Mouse (Mus musculus): ENCODE data around the gene Hibadh. TPM values are rescaled to one million over a fixed set of nuclear protein-coding genes. Genes with fewer than 3 reads are reported as not detected.
"Not testable (repeated sequence)": the region's sequence is repeated elsewhere in the genome, so short reads cannot be mapped to it uniquely, and the experiment has no call there.

Gene Hibadh
- total and polyA plus RNA-seq, 2 experiments = 225 to 308 TPM

DNA sequence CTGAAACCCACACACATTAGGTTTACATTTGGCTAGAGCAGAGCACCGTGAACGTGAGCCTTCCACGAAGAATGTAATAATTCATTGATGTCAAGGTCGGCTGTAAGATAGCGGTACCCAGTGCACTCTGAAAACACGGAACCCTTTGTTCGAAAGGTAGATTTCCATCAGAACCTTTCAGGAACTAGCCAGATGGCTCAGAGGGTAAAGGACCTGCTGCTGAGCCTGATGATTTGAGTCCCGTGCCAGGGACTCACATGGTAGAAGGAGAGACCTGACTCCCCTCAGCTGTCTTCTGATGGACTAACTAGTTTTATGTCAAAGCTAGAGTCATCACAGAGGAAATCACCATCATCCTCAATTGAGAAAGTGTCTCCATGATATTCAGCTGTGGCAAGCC is 31.6 kb upstream of the Hibadh start:
- WGBS = 74% methylated on average over 8 of the region's 8 CpGs
- no peaks in the 10 kb centered on the region for H3K79me2 ChIP-seq (ENCODE audit: control insufficient read depth, insufficient read depth, low read length)
- no peak overlapping the region for H3K9ac ChIP-seq (ENCODE audit: low read depth, low read length)
- TF ChIP-seq POLR2A (IDR thresholded peaks at IDR 0.05; ENCODE audit: extremely low read depth, insufficient read depth, low read length) (no peak), CTCF (IDR thresholded peaks at IDR 0.05; ENCODE audit: low read depth, low read length) (no peak)
- H3K4me1 ChIP-seq (ENCODE audit: control insufficient read depth, insufficient read depth, low read length) = peaks cover 5% of the 10 kb centered on the region; the same call in 1 of the 2 replicates
- H3K4me3 ChIP-seq (ENCODE audit: insufficient read depth, low read depth, low read length) = no peak overlapping the region
- DNase-seq (ENCODE audit: extremely low read depth, low read depth, low spot score) = no peak
- no peaks in the 10 kb centered on the region for H3K36me3 ChIP-seq (ENCODE audit: control insufficient read depth, insufficient read depth, low read length)
- no peaks in the 10 kb centered on the region for H3K27me3 ChIP-seq (ENCODE audit: control insufficient read depth, insufficient read depth, low read length)
- H3K27ac ChIP-seq (replicated peaks; ENCODE audit: insufficient read depth, low read depth, low read length) = no peak overlapping the region

DNA sequence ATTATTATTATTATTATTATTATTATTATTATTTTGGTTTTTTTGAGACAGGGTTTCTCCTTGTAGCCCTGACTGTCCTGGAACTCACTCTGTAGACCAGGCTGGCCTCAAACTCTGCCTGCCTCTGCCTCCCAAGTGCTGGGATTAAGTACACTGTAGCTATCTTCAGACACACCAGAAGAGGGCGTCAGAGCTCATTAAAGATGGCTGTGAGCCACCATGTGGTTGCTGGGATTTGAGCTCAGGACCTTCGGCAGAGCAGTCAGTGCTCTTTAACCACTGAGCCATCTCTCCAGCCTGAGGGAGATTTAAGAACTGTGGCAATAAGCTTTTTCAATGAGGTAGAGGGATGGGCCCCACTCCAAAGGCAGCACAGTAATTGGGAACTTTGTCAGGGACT is 29.7 kb upstream of the Hibadh start:
- not testable (repeated sequence) for H3K36me3 ChIP-seq (ENCODE audit: control insufficient read depth, insufficient read depth, low read length); H3K4me1 ChIP-seq (ENCODE audit: control insufficient read depth, insufficient read depth, low read length); H3K79me2 ChIP-seq (ENCODE audit: control insufficient read depth, insufficient read depth, low read length); H3K4me3 ChIP-seq (ENCODE audit: insufficient read depth, low read depth, low read length); H3K27ac ChIP-seq (replicated peaks; ENCODE audit: insufficient read depth, low read depth, low read length); H3K9ac ChIP-seq (ENCODE audit: low read depth, low read length); H3K27me3 ChIP-seq (ENCODE audit: control insufficient read depth, insufficient read depth, low read length)
- peak; percentile 39 for TF ChIP-seq CTCF (IDR thresholded peaks at IDR 0.05; ENCODE audit: low read depth, low read length)
- peak; percentile 41 for DNase-seq (ENCODE audit: extremely low read depth, low read depth, low spot score)
- WGBS = 30% methylated on average over 2 of the region's 2 CpGs

DNA sequence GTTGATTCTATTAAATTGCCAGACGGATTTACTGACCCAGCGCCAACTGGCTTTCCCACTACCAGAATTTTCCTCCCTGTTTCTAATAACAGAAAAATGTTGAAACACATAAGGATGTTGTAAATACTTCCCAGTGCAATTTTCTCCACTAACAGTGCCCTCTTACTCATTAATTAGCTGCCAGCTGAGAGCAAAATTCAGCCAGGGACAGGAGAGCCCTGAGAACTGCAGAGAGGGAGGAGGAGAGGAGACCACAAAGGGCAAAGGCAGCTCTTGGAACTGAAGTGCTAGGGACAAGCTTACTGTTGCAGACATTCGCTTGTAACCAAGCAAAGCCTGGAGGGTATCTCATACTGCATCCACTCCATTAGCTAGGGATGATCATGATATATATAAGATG is 27.5 kb upstream of the Hibadh start:
- no peak for TF ChIP-seq POLR2A (IDR thresholded peaks at IDR 0.05; ENCODE audit: extremely low read depth, insufficient read depth, low read length)
- TF ChIP-seq CTCF (IDR thresholded peaks at IDR 0.05; ENCODE audit: low read depth, low read length) = no peak
- Histone ChIP-seq H3K27ac (replicated peaks; ENCODE audit: insufficient read depth, low read depth, low read length) (no peak overlapping the region), H3K4me3 (ENCODE audit: insufficient read depth, low read depth, low read length) (no peak overlapping the region), H3K36me3 (ENCODE audit: control insufficient read depth, insufficient read depth, low read length) (no peaks in the 10 kb centered on the region), H3K9ac (ENCODE audit: low read depth, low read length) (no peak overlapping the region), H3K79me2 (ENCODE audit: control insufficient read depth, insufficient read depth, low read length) (no peaks in the 10 kb centered on the region), H3K4me1 (ENCODE audit: control insufficient read depth, insufficient read depth, low read length) (no peaks in the 10 kb centered on the region), H3K27me3 (ENCODE audit: control insufficient read depth, insufficient read depth, low read length) (no peaks in the 10 kb centered on the region)
- no peak for DNase-seq (ENCODE audit: extremely low read depth, low read depth, low spot score)
- WGBS = 82% methylated on average over 3 of the region's 3 CpGs

DNA sequence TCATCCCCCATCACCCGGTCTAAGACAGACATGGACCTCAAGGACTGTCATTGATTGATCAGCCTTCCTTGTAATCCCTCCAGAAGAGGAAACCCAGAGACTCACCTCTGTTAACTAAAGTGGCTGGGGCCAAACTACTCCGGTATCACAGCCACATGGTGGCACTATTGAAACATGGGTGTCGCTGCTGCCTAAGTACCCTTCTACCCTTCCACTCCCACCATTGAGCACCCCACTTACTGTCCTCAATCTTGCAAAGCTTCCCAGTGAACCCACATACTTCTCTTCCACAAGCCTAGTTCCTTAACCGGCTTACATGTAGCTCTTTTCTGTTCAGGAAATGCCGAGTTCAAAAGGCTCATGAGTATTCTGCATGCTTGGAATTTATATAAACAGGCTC is 22.8 kb upstream of the Hibadh start:
- H3K4me1 ChIP-seq (ENCODE audit: control insufficient read depth, insufficient read depth, low read length) = no peaks in the 10 kb centered on the region
- DNase-seq (ENCODE audit: extremely low read depth, low read depth, low spot score) = peak; percentile 31
- no peak overlapping the region for H3K9ac ChIP-seq (ENCODE audit: low read depth, low read length)
- peak; percentile 63 for TF ChIP-seq CTCF (IDR thresholded peaks at IDR 0.05; ENCODE audit: low read depth, low read length)
- no peak for TF ChIP-seq POLR2A (IDR thresholded peaks at IDR 0.05; ENCODE audit: extremely low read depth, insufficient read depth, low read length)
- no peak overlapping the region for H3K27ac ChIP-seq (replicated peaks; ENCODE audit: insufficient read depth, low read depth, low read length)
- WGBS = 38% methylated on average over 5 of the region's 5 CpGs
- H3K79me2 ChIP-seq (ENCODE audit: control insufficient read depth, insufficient read depth, low read length) = no peaks in the 10 kb centered on the region
- H3K4me3 ChIP-seq (ENCODE audit: insufficient read depth, low read depth, low read length) = no peak overlapping the region
- H3K27me3 ChIP-seq (ENCODE audit: control insufficient read depth, insufficient read depth, low read length) = no peaks in the 10 kb centered on the region
- no peaks in the 10 kb centered on the region for H3K36me3 ChIP-seq (ENCODE audit: control insufficient read depth, insufficient read depth, low read length)

DNA sequence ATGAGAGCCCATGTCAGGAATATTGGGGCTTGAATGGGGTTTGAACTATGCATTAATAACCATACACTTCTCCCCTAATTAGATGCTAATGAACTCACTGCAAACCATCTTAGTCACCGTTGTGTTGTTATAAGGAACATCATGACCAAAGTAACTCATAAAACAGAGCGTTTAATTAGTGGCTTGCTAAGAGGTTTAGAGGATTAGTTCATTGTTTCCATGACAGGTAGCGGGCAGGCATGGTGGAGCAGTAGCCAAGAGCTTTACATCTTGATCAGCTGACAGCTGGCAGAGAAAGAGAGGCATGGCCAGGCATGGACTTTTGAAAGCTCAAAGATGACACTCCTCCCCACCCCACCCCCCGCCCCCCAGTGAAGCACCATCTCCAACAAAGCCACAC is 15.1 kb upstream of the Hibadh start:
- Histone ChIP-seq H3K4me1 (ENCODE audit: control insufficient read depth, insufficient read depth, low read length) (no peaks in the 10 kb centered on the region), H3K4me3 (ENCODE audit: insufficient read depth, low read depth, low read length) (no peak overlapping the region), H3K79me2 (ENCODE audit: control insufficient read depth, insufficient read depth, low read length) (no peaks in the 10 kb centered on the region), H3K9ac (ENCODE audit: low read depth, low read length) (no peak overlapping the region), H3K27ac (replicated peaks; ENCODE audit: insufficient read depth, low read depth, low read length) (no peak overlapping the region), H3K27me3 (ENCODE audit: control insufficient read depth, insufficient read depth, low read length) (no peaks in the 10 kb centered on the region), H3K36me3 (ENCODE audit: control insufficient read depth, insufficient read depth, low read length) (no peaks in the 10 kb centered on the region)
- no peak for TF ChIP-seq POLR2A (IDR thresholded peaks at IDR 0.05; ENCODE audit: extremely low read depth, insufficient read depth, low read length)
- no peak for TF ChIP-seq CTCF (IDR thresholded peaks at IDR 0.05; ENCODE audit: low read depth, low read length)
- WGBS = 90% methylated on average over 4 of the region's 4 CpGs
- no peak for DNase-seq (ENCODE audit: extremely low read depth, low read depth, low spot score)

DNA sequence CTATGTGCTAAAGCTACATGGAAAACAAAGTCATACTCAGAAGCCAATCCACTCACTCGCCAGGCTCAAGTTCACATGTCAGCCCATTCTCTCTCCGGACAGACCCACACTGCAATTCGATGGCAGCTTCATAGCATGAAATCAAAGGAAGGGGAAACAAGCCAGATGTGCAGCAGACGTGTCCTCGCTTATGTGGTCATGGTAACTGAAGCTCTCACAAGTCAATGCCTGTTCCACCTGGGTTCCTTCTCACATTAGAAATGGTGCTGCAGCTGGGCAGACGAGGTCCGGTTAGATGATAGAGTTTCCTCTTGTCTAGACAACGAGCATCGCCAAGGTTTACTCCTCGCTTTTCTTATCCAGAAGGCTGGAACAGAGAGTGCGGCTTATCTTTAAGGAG is 8.6 kb upstream of the Hibadh start:
- WGBS = 78% methylated on average over 11 of the region's 11 CpGs
- TF ChIP-seq POLR2A (IDR thresholded peaks at IDR 0.05; ENCODE audit: extremely low read depth, insufficient read depth, low read length) (no peak), CTCF (IDR thresholded peaks at IDR 0.05; ENCODE audit: low read depth, low read length) (no peak)
- DNase-seq (ENCODE audit: extremely low read depth, low read depth, low spot score) = no peak

More for the DNA sequence above, 8.6 kb upstream of the Hibadh start:
- no peaks in the 10 kb centered on the region for H3K79me2 ChIP-seq (ENCODE audit: control insufficient read depth, insufficient read depth, low read length)
- no peak overlapping the region for H3K9ac ChIP-seq (ENCODE audit: low read depth, low read length)
- H3K4me3 ChIP-seq (ENCODE audit: insufficient read depth, low read depth, low read length) = no peak overlapping the region
- H3K4me1 ChIP-seq (ENCODE audit: control insufficient read depth, insufficient read depth, low read length) = no peaks in the 10 kb centered on the region
- no peaks in the 10 kb centered on the region for H3K27me3 ChIP-seq (ENCODE audit: control insufficient read depth, insufficient read depth, low read length)
- H3K36me3 ChIP-seq (ENCODE audit: control insufficient read depth, insufficient read depth, low read length) = no peaks in the 10 kb centered on the region
- H3K27ac ChIP-seq (replicated peaks; ENCODE audit: insufficient read depth, low read depth, low read length) = no peak overlapping the region

Data from liver, adult 2 months (tissue).